Mouse (Mus musculus) thymus, adult 2 months (tissue): Measurements from ENCODE around the gene Cnn1.

Experiments
- CTCF ChIP-seq: fragments of 200-500 bp; IDR thresholded peaks from 2 replicates; pipeline ENCODE4 v1.5.1; 2012; ENCODE audit warnings: mild to moderate bottlenecking, control low read depth, low read length, moderate library complexity, borderline replicate concordance; ENCODE audit not compliant: control insufficient read depth, poor library complexity, insufficient read depth; ENCODE audit errors: extremely low read depth
- POLR2A ChIP-seq: fragments of 200-500 bp; IDR thresholded peaks from 2 replicates; pipeline ENCODE4 v1.6.1; 2012; ENCODE audit warnings: mild to moderate bottlenecking, low read length, control low read depth, moderate library complexity; ENCODE audit not compliant: control insufficient read depth, poor library complexity, insufficient read depth; ENCODE audit errors: extremely low read depth

GRCm38 (mm10) chr9:22056303-22056910 lies 42.6 kb upstream of the Cnn1 start:
- TF ChIP-seq CTCF, result no peak
- no peak for TF ChIP-seq POLR2A
